Mouse (Mus musculus): Measurements from ENCODE around the gene Cog5.
"Not testable (repeated sequence)": the region's sequence is repeated elsewhere in the genome, so short reads cannot be mapped to it uniquely, and the experiment has no call there.

The Cog5 gene

GRCm38 (mm10) chr12:31654197-31654964 lies at the start of gene Cog5, which contains the start of gene Dus4l:
TSS of gene Cog5 (plus strand) at chr12:31654869.
TSS of gene Dus4l (minus strand) at chr12:31654826.
- DNase-seq, result peak; percentile 95 to 96

- no peak for DNase-seq
Measured at GRCm38 (mm10) chr12:31604894-31605293, 49.8 kb upstream of the Cog5 start.

DNA sequence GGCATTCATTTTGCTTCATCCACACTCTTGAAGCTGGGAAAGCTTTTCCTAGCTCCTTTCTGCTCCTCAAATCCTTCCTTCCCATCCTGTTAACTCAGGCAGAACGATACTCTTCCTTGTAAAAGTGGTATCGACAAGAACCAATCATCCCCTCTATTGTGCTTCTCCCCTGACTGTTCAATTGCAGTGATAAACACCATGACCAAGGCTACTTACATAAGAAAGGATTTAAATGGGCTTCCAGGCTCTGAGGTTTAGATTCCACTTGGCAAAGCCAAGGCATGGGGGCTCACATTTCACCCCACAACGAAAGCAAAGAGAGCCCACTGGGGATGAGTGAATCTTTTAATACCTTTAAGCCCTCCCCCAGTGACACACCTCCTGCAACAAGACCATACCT lies 46.5 kb upstream of the Cog5 start:
- no peak for DNase-seq

DNA sequence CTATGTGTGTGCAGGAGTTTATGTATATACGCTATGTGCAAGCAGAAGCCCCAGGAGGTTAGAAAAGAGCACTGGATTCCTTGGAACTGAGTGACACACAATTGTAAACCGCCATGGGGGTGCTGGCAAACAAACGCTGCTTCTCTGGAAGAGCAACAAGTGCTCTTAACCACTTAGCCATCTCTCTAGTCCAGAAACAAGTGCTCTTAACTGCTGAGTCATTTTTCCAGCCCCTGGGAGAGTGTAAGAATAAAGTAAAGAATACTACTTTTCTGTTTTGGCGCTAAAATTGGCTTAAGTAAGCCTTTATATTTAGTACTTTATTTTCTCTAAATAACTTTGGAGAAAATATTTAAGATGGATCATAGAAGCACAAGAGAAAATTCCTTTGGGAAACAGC lies 41.3 kb upstream of the Cog5 start:
- DNase-seq, result peak; percentile 30 to 36

- DNase-seq, result no peak
Measured at GRCm38 (mm10) chr12:31620106-31620505, 34.6 kb upstream of the Cog5 start.

DNA sequence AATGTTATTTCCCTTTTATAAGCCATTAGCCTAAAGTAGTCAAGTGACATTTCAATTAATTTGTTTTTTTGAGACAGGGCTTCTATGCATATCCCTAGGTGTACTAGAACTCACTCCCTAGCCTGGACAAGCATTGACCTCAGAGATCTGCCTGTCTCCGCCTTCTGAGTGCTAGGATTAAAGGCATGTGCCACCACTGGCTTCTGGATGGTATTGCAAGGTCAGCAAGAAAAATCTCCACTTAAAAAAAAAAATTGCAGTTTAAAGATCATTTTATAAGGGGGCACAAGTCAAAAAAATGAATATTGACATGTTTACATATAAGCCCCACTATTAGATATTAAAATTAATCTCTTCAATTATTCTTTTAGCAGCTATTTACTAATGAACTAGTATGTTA lies 29.7 kb upstream of the Cog5 start:
- DNase-seq, result no peak

DNA sequence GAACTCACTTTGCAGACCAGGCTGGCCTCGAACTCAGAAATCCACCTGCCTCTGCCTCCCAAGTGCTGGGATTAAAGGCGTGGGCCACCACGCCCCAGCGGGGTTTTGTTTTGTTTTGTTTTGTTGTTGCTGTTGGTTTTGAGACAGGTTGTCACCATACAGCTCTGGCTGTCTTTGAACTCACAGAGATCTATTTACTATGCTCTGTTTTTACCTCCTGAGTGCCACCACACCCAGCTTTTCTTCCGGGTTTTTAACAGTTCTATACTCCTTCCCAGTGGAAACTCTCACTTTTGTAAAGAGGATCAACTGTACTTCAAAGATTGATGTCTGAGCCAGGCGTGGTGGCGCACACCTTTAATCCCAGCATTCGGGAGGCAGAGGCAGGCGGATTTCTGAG lies 26.3 kb upstream of the Cog5 start:
- DNase-seq, result not testable (repeated sequence)

- DNase-seq, result peak; percentile 5 to 16
Measured at GRCm38 (mm10) chr12:31633970-31634342, 20.7 kb upstream of the Cog5 start.

DNA sequence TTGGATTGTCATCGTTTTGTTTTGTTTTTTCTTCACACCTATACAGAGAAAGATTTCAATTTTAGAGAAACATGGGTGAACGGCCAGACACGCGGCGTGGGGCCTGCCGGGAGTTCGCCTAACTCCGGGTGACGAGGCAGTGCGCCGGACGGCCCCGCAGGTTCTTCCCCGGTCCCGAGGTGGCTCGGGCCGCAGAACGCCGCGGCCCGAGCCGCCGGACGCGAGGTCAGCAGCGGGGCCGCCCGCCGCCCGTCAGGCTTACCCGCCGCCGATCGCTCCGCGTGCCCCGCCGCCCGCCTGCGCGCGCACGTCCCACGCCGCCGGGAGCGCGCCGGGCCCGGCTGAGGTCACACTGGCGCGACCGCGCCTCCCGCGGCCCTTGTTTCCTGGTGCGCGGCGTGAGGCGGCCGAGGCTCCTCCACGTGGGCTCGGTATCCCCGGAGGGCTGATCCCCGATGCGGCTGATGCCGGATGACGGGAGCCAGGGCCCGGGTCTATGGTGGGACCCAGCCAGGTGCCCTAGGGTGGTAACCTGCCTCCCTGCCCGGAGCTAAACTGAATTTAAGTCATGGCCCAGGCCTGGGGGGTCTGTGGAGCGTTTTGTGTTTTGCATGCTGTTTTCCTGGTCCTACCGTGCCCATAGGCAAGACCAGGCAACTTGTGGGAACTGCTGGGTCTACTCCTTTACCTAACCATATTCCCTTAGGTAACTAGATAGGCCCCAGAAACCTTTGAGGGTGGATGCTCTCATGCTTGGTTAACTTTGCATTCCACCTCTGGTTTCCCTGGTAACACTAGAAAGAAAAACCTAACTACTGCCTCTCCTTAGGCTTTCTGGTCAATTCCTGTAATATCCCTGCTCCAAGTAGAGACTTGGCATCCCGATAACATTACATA lies 20.1 kb upstream of the Cog5 start, which contains the start of gene Bcap29:
Gene Bcap29, minus strand, starts transcription at position 316 of the 897 bp plus-strand sequence.
- DNase-seq, result peak; percentile 75 to 80

- DNase-seq, result no peak
Measured at GRCm38 (mm10) chr12:31635240-31635607, 19.4 kb upstream of the Cog5 start.

GRCm38 (mm10) chr12:31653611-31654010 lies 1.1 kb upstream of the Cog5 start:
- DNase-seq, result no peak

- DNase-seq, result no peak
Measured at GRCm38 (mm10) chr12:31654965-31655477, 352 bp downstream of the Cog5 start.

DNA sequence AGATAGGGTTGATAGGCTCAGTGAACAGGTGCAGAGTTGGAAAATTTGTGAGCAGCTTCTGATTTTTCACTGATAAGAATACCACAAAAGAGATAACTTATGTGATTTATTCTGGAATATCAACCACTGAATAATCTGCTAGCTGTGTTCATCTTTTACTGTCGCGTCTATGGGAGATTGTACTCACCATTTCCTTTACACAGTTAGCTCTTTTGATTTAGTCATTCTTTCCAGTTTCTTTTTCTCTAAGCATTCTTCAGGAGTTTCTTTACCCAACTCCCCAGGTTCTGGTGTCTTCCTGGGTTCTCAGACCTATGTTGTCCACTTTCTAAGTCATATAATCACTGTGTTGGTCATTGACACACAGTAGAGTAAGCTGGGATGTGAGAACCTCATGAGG lies 2.2 kb downstream of the Cog5 start:
- DNase-seq, result no peak

- no peak for DNase-seq
Measured at GRCm38 (mm10) chr12:31665999-31666398, 11.3 kb downstream of the Cog5 start.

GRCm38 (mm10) chr12:31667187-31667586 lies 12.5 kb downstream of the Cog5 start:
- DNase-seq, result no peak

- DNase-seq, result no peak
Measured at GRCm38 (mm10) chr12:31686679-31687078, 32.0 kb downstream of the Cog5 start.

DNA sequence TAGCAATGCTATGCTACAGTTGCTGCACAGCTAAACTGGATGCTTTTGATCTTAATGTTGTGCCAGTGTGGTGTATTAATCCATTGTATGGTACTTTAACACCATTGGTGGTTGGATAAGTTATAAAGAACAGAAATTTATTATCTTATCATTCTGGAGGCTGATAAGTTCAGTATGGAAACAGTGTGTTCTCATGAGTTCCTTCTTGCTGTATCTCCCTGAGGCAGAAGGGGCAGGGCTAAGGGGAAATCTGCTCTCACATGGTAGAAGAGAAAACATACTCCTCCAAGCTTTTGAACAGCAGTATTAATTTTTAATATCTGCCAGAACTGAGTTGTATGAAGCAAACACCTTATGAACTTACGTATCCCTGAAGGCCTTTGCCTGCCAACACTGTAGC lies 38.6 kb downstream of the Cog5 start:
- DNase-seq, result no peak

DNA sequence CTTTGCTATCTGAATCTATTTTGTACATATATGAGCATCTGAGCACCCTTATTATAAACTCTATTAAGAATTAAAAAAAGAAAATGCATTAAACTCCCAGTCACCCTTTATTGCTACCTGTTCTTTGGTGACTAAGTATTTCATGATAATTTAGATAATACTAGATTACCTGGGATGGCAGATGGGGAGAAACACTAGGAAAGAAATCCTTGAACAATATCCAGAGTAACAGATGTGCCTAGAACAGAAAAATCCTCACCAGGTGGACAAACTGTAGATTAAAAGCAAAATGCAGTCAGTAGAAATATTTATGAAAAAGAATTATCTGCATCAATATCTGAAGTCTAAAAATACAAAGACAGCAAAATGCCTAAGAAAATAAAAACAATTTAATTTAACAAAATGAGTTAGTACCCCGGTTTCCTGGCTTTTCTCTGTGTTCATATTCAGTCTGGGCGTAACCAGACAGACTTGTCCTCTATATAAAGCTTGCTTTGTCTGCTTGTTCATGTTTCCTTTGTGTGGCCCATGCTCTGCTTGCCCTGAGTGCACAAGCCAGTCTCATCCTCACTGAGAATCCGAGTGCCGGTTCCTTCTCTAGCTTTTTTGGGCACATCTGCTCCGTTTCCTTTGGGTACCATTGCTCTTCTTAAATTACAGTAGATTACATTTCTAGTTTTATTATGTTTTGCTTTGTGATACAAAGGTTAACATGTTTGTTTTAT lies 46.1 kb downstream of the Cog5 start:
- DNase-seq, result no peak

- DNase-seq, result no peak
Measured at GRCm38 (mm10) chr12:31701411-31701810, 46.7 kb downstream of the Cog5 start.

GRCm38 (mm10) chr12:31703904-31704303 lies 49.2 kb downstream of the Cog5 start:
- DNase-seq, result no peak

DNA sequence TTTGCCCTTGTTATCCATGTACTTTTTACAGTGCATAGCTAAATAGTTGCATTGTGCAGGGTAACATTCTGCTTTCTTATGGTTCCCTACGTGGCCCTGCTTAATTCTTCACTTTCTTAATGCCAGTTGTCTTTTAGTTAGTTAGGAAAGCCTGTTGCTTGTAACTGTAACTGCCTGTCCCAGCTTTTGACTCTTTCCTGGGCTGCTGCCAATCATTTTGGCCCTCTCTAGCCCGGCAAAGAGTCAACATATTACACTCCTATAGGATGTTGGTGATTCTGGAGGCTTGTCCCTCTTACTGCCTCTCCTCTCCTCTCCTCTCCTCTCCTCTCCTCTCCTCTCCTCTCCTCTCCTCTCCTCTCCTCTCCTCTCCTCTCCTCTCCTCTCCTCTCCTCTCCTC lies 51.5 kb downstream of the Cog5 start:
- DNase-seq, result no peak

- DNase-seq, result no peak
Measured at GRCm38 (mm10) chr12:31707531-31707930, 52.9 kb downstream of the Cog5 start.

DNA sequence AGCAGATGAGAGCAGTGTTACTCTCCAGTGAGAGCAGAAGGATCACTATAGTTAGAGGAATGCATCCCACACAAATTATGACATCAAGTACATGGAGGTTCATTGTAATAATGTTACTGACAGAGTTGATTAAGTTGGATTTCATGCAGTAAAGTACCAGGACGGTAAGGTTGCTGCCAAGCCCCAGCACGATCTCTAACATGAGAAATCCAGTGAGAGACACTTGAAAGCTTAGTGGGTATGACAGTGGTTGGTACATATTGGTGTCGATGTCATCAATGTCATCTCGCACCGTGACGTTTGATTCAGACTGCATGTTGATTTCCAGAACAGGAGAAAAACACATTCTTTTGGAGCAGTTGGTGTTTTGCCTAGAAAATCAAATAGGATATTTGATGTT lies 55.0 kb downstream of the Cog5 start:
- DNase-seq, result no peak
